Mouse (Mus musculus): ENCODE measurements around the gene Ttc12. TPM values are rescaled to one million over a fixed set of nuclear protein-coding genes. Genes with fewer than 3 reads are reported as not detected.
A peak's percentile ranks its signal among the peaks of the same experiment; 100 is the strongest.

Ttc12 gene
- polyA plus RNA-seq, 1 experiment from 2014 or later = 2.0 TPM

DNA sequence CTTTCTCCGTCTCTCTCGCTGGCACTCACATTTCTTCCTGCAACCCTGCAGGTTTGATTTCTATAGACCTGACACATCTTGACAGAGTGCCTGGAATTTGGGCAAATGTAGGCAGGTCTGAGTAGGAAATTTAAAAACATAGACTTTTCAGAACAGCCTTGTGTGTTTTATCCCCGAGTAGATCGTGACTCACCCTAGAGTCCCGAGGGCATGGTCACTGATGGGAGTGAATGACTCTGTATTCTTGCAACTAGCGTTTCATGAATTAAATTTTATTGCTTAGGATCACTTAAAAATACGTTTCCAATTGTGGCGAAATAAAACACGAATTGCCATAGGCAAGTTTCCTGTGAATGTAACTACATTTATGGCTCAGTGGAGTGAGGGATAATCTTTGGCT, 37.9 kb upstream of the Ttc12 start:
- Histone ChIP-seq H3K9me3 (no peaks in the 10 kb centered on the region), H3K36me3 (peaks cover 23% of the 10 kb centered on the region), H3K27ac (no peak overlapping the region), H3K9ac (no peak overlapping the region), H3K4me2 (no peak overlapping the region), H3K27me3 (no peaks in the 10 kb centered on the region), H3K4me3 (no peak overlapping the region), H3K4me1 (peaks cover 12% of the 10 kb centered on the region)
- no peak for ATAC-seq (ENCODE audit: insufficient number of reproducible peaks, insufficient read depth, low FRiP score, low TSS enrichment, low read depth)
- 61% methylated on average over 9 of the region's 9 CpGs for WGBS

DNA sequence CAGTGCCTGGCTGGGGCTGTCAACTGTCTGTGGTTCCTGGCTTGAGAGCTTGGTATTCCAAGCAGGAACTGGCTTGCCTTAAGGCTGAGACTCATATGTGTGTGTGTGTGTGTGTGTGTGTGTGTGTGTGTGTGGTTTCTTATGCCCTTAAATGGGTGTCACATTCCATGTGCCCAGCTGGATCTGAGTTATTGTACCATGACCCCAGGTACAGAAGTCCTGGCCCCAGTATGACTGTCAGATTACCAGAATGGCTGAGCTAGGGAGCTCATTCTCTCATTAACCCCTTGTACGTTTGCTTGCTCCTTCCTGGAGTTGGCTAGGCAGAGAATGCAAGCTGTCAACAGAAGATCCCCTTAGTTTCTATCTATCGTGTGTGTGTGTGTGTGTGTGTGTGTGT, 28.3 kb upstream of the Ttc12 start:
- WGBS = 57% methylated on average over 2 of the region's 2 CpGs
- ATAC-seq (ENCODE audit: insufficient number of reproducible peaks, insufficient read depth, low FRiP score, low TSS enrichment, low read depth) = no peak
- no peak overlapping the region for H3K4me2 ChIP-seq
- peaks cover 48% of the 10 kb centered on the region for H3K36me3 ChIP-seq
- no peak overlapping the region for H3K9ac ChIP-seq
- no peaks in the 10 kb centered on the region for H3K27me3 ChIP-seq
- no peak overlapping the region for H3K27ac ChIP-seq
- H3K4me3 ChIP-seq = no peak overlapping the region
- H3K9me3 ChIP-seq = no peaks in the 10 kb centered on the region
- H3K4me1 ChIP-seq = no peaks in the 10 kb centered on the region

DNA sequence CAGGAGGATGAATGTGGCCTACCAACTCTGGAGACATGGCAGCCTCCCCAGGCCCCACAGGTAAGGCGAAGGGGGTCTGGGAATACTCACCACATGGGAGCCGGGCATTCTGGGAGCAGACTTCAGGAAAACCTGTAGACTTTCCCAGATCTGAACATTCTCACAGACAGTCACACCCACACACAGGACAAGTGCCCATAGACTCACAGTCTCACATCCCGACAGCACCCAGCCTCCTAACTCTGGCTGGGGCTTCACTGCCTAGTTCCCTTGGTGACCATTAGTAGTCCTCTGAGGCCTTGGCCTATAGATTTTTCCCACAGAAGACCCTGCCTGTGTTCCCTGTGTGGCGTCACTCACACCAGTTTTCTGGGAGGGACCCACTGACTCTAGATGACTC, 24.6 kb upstream of the Ttc12 start:
- H3K36me3 ChIP-seq = peaks cover 54% of the 10 kb centered on the region
- ATAC-seq (ENCODE audit: insufficient number of reproducible peaks, insufficient read depth, low FRiP score, low TSS enrichment, low read depth) = no peak
- H3K4me3 ChIP-seq = no peak overlapping the region
- no peaks in the 10 kb centered on the region for H3K27me3 ChIP-seq
- H3K4me1 ChIP-seq = no peaks in the 10 kb centered on the region
- no peak overlapping the region for H3K4me2 ChIP-seq
- no peak overlapping the region for H3K9ac ChIP-seq
- no peaks in the 10 kb centered on the region for H3K9me3 ChIP-seq
- 94% methylated on average over 4 of the region's 4 CpGs for WGBS
- no peak overlapping the region for H3K27ac ChIP-seq

DNA sequence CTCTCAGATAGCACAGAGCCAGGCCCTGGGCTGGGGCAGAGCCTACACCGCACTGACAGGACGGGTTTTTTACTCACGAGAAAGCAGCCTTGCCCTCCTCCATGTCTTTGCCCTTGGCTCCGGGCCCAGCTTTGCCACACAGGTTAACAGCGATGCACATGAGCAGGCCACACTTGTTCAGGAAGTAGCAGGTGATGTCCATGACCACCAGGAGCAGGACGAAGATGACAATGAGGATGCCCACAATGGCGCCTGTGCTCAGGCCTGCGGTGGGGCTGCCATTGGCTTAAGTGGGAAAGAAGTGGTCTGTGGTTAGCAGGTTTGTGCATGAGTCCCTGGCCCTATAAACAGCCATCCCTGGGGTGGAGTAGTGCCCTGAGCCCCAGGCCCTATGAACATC, 23.6 kb upstream of the Ttc12 start:
- Histone ChIP-seq H3K27ac (no peak overlapping the region), H3K4me1 (no peaks in the 10 kb centered on the region), H3K36me3 (peaks cover 53% of the 10 kb centered on the region), H3K27me3 (no peaks in the 10 kb centered on the region), H3K9ac (no peak overlapping the region), H3K9me3 (no peaks in the 10 kb centered on the region), H3K4me3 (no peak overlapping the region), H3K4me2 (no peak overlapping the region)
- 95% methylated on average over 8 of the region's 8 CpGs for WGBS
- ATAC-seq (ENCODE audit: insufficient number of reproducible peaks, insufficient read depth, low FRiP score, low TSS enrichment, low read depth) = no peak

DNA sequence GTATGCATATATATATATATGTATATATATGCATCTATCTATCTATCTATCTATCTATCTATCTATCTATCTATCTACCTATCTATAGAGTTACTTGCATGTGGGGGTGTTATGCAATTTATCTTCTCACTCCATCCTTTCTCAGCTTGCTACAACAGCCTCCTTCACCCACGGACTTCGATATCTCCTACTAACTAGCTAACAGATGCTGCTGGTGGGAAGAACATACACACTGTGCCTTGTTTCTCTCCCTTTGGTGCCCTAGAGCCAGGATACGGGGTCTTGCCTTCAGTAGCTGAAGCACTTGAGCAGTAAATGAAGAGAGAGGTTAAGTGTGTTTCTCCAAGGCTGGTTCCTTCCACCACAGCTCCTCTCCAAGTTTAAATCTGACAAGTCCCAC, 23.1 kb upstream of the Ttc12 start:
- 97% methylated on average over 3 of the region's 3 CpGs for WGBS
- peaks cover 53% of the 10 kb centered on the region for H3K36me3 ChIP-seq

DNA sequence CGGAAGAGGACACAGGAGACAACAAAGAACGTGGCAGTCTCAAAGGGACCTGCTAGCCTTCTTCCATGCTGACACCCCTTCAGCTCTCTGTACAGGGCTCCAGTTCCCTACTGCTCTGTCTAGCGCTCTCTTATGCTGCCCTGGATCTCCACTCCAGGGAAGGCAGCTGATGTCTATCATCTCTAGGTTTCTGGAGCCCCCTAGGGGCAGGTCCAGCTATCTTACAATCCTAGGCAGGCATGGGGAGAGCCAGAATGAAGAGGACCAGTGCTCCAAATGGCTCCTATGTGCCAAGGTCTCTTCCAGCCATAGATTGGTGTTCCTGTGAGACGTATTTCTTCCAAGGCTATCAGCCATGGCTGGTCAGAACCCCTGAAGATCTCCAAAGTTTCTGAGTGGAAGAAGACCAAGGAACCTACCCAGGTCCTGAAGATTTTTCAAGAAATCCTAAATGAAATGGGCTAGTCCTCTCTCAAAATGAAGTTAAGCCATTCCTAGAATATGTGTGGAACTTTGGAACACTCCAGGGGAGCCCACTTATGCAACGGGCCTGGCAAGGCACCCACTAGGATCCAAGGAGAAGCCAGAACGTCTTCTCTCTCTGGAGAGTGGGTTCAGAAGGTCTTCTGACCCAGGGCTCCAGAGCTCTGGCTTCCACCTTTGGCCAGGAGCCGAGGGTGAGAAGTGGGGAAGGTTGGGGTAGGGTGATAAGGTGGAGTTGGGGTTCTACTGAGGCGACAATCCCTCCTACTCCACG, 22.0 kb upstream of the Ttc12 start:
- no peaks in the 10 kb centered on the region for H3K9me3 ChIP-seq
- no peak overlapping the region for H3K27ac ChIP-seq
- H3K9ac ChIP-seq = no peak overlapping the region
- H3K27me3 ChIP-seq = no peaks in the 10 kb centered on the region
- H3K4me2 ChIP-seq = no peak overlapping the region
- WGBS = 86% methylated on average over 9 of the region's 9 CpGs
- no peak for ATAC-seq (ENCODE audit: insufficient number of reproducible peaks, insufficient read depth, low FRiP score, low TSS enrichment, low read depth)
- H3K36me3 ChIP-seq = peaks cover 56% of the 10 kb centered on the region
- H3K4me3 ChIP-seq = no peak overlapping the region
- H3K4me1 ChIP-seq = no peaks in the 10 kb centered on the region

More for the DNA sequence above, 23.1 kb upstream of the Ttc12 start:
- Histone ChIP-seq H3K4me2 (no peak overlapping the region), H3K27me3 (no peaks in the 10 kb centered on the region), H3K27ac (no peak overlapping the region), H3K9me3 (no peaks in the 10 kb centered on the region), H3K4me3 (no peak overlapping the region), H3K4me1 (no peaks in the 10 kb centered on the region), H3K9ac (no peak overlapping the region)
- no peak for ATAC-seq (ENCODE audit: insufficient number of reproducible peaks, insufficient read depth, low FRiP score, low TSS enrichment, low read depth)

DNA sequence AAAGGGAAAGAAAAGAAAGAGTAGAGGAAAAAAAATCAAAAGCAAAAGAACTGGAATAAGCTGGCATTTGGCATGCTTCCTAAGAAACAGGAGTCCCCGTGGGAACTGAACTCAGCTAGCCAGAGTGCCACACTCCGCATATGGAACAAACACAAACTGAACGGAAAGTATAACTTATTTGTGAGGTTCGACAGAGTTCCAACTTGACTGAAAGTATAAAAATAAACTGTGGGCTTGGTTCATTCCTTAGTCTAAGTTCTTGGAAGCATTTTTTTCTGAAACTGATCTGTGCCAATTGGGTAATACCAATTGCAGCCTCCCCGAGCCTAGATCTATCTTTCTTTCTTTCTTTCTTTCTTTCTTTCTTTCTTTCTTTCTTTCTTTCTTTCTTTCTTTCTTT, 18.6 kb upstream of the Ttc12 start:
- H3K9me3 ChIP-seq = no peaks in the 10 kb centered on the region
- H3K9ac ChIP-seq = no peak overlapping the region
- ATAC-seq (ENCODE audit: insufficient number of reproducible peaks, insufficient read depth, low FRiP score, low TSS enrichment, low read depth) = no peak
- no peak overlapping the region for H3K4me3 ChIP-seq
- no peaks in the 10 kb centered on the region for H3K27me3 ChIP-seq
- no peaks in the 10 kb centered on the region for H3K4me1 ChIP-seq
- WGBS = 45% methylated on average over 5 of the region's 5 CpGs
- peaks cover 48% of the 10 kb centered on the region for H3K36me3 ChIP-seq
- H3K27ac ChIP-seq = no peak overlapping the region
- H3K4me2 ChIP-seq = no peak overlapping the region

DNA sequence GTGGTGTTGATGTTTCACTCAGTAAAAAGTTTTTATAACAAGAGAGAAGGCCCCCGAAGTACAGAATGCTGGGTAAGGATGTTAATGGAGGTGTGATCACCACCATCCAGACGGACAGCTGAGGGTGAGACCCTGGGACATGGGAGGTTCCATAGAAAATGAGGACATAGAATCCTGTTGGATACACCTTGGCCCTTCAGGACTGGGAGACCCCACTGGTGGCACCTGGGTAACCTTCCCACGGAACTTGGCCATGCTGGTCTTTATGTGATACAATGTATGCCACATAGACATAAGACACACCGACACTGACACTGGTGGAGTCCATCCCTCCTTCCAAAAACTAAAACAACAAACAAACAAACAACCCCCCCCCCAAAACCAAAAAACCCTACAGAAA, 16.2 kb upstream of the Ttc12 start:
- H3K36me3 ChIP-seq = peaks cover 27% of the 10 kb centered on the region
- no peak overlapping the region for H3K9ac ChIP-seq
- H3K27me3 ChIP-seq = no peaks in the 10 kb centered on the region
- no peak for ATAC-seq (ENCODE audit: insufficient number of reproducible peaks, insufficient read depth, low FRiP score, low TSS enrichment, low read depth)
- H3K4me1 ChIP-seq = no peaks in the 10 kb centered on the region
- H3K27ac ChIP-seq = no peak overlapping the region
- no peak overlapping the region for H3K4me2 ChIP-seq
- H3K9me3 ChIP-seq = no peaks in the 10 kb centered on the region
- H3K4me3 ChIP-seq = no peak overlapping the region
- WGBS = 89% methylated on average over 4 of the region's 4 CpGs

DNA sequence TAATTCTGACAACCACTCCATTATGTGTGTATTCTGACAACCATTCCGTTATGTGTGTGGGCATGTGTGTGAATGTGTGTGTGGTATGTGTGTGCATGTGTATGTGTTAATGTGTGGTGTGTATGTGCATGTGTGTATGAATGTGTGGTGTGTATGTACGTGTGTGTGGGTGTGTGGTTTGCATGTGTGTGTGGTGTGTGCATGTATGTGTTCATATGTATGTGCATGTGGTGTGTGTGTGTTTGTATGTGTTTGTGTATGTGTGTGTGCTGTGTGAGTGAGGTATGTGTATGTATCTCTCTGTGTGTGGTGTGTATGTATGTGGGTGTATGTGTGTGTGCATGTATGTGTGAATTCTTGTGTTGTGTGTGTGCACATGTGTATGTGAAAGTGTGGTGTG, 13.9 kb upstream of the Ttc12 start:
- H3K4me3 ChIP-seq = no peak overlapping the region
- ATAC-seq (ENCODE audit: insufficient number of reproducible peaks, insufficient read depth, low FRiP score, low TSS enrichment, low read depth) = 0 out of 2 replicates have a peak, but pooled peaks have one; percentile 26
- 84% methylated on average over 2 of the region's 2 CpGs for WGBS
- no peaks in the 10 kb centered on the region for H3K4me1 ChIP-seq
- peaks cover 7% of the 10 kb centered on the region for H3K36me3 ChIP-seq
- no peak overlapping the region for H3K4me2 ChIP-seq
- H3K27ac ChIP-seq = no peak overlapping the region
- no peaks in the 10 kb centered on the region for H3K27me3 ChIP-seq
- no peaks in the 10 kb centered on the region for H3K9me3 ChIP-seq
- H3K9ac ChIP-seq = no peak overlapping the region

DNA sequence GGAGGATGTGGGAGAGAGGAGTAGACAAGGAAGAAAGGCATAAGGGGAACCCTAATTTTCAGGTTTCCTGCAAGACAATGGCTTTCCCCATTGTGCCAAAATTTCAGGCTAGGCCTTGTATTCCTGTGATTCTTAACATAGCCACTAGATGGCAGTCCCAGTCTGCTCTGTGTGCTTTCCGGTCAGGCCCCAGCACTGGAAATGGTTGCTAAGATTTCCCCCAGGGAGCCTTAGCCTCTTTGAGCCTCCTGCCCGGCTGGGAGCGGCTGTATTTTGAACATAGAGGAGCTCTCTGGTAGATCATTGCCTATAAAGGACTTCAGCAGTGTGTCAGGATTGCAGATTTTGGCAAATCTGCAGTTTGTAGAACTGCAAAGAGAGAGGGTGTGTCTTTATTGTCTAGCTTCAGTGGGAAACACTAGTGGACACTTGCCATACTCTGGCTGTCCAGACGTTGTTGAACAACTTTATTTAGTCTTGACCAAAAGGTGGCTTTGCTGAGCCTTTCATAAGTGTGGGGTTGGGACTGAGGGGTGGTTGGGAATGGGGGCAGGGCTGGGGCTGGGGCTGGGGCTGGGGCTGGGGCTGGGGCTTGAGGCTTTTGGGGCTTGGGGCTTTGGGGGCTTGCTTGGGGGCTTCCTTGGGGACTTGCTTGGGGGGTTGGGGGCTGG, 8.1 kb upstream of the Ttc12 start:
- Histone ChIP-seq H3K27me3 (no peaks in the 10 kb centered on the region; the same call in 1 of the 2 replicates), H3K36me3 (no peaks in the 10 kb centered on the region), H3K4me1 (peaks cover 6% of the 10 kb centered on the region; the same call in 1 of the 2 replicates), H3K27ac (no peak overlapping the region), H3K9ac (0 out of 2 replicates have a peak overlapping the region, but pooled peaks have one; percentile 37), H3K4me3 (no peak overlapping the region), H3K4me2 (peak overlapping the region; percentile 21; the same call in 1 of the 2 replicates), H3K9me3 (no peaks in the 10 kb centered on the region)
- WGBS = 4% methylated on average over 4 of the region's 4 CpGs
- ATAC-seq (ENCODE audit: insufficient number of reproducible peaks, insufficient read depth, low FRiP score, low TSS enrichment, low read depth) = 0 out of 2 replicates have a peak, but pooled peaks have one; percentile 50

DNA sequence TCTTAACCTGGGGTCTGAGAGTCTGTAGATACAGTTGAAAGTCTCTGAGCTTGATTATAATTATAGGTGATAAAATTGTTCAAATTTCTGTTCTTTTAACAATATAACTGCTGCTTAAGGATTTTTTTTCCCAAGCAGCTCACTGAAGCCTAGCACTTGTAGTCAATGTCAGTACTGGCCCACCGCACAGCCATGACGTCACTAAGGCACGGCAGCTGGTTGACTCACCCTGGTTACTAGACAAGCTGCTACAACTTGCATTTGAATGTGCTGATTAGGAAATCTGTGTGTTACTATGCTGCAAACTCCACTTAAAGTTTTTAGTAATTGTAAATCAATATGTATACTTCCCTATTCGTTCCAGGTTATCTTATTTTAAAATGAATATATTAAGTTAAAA, 4.6 kb upstream of the Ttc12 start:
- no peak for ATAC-seq (ENCODE audit: insufficient number of reproducible peaks, insufficient read depth, low FRiP score, low TSS enrichment, low read depth)
- no peak overlapping the region for H3K4me2 ChIP-seq
- H3K4me1 ChIP-seq = peaks cover 16% of the 10 kb centered on the region; the same call in 1 of the 2 replicates
- H3K27me3 ChIP-seq = no peaks in the 10 kb centered on the region; the same call in 1 of the 2 replicates
- H3K9ac ChIP-seq = no peak overlapping the region
- H3K27ac ChIP-seq = no peak overlapping the region
- no peak overlapping the region for H3K4me3 ChIP-seq
- H3K36me3 ChIP-seq = no peaks in the 10 kb centered on the region
- 79% methylated on average over 4 of the region's 4 CpGs for WGBS
- no peaks in the 10 kb centered on the region for H3K9me3 ChIP-seq

Measured in embryonic facial prominence, embryonic 13.5 days (tissue).